Mouse (Mus musculus): ENCODE data around the gene Fzd7. TPM values are rescaled to one million over a fixed set of nuclear protein-coding genes. Genes with fewer than 3 reads are reported as not detected.

Gene Fzd7
- polyA plus RNA-seq, 1 experiment from 2014 or later, result 1.1 TPM

GRCm38 (mm10) chr1:59484791-59485785 is 2.9 kb downstream of the Fzd7 start:
- ATAC-seq (ENCODE audit: insufficient read depth), result no peak
- Histone ChIP-seq H3K9me3 (replicated peaks) (no peaks in the 10 kb centered on the region), H3K4me2 (peak overlapping the region; percentile 90), H3K9ac (0 out of 2 replicates have a peak overlapping the region, but pooled peaks have one; percentile 18), H3K4me3 (replicated peaks) (peak overlapping the region; percentile 67), H3K27ac (replicated peaks) (no peak overlapping the region), H3K4me1 (replicated peaks) (peaks cover 69% of the 10 kb centered on the region), H3K36me3 (replicated peaks) (no peaks in the 10 kb centered on the region; the same call in 1 of the 2 replicates), H3K27me3 (peaks cover 26% of the 10 kb centered on the region)
- WGBS (ENCODE audit: insufficient replicate concordance), result 47% methylated on average over 16 of the region's 16 CpGs

GRCm38 (mm10) chr1:59485803-59486202 is 3.6 kb downstream of the Fzd7 start:
- no peak overlapping the region for H3K9ac ChIP-seq
- ATAC-seq (ENCODE audit: insufficient read depth), result no peak
- H3K4me3 ChIP-seq (replicated peaks), result peak overlapping the region; percentile 67
- H3K4me2 ChIP-seq, result peak overlapping the region; percentile 90
- H3K27me3 ChIP-seq, result peaks cover 26% of the 10 kb centered on the region
- 0 out of 2 replicates have a peak overlapping the region, but pooled peaks have one; percentile 10 for H3K27ac ChIP-seq (replicated peaks)
- H3K4me1 ChIP-seq (replicated peaks), result peaks cover 70% of the 10 kb centered on the region
- no peaks in the 10 kb centered on the region; the same call in 1 of the 2 replicates for H3K36me3 ChIP-seq (replicated peaks)
- H3K9me3 ChIP-seq (replicated peaks), result no peaks in the 10 kb centered on the region
- WGBS (ENCODE audit: insufficient replicate concordance), result 66% methylated on average over 4 of the region's 4 CpGs

GRCm38 (mm10) chr1:59487651-59488051 is 5.4 kb downstream of the Fzd7 start:
- H3K4me2 ChIP-seq, result peak overlapping the region; percentile 54
- no peak for ATAC-seq (ENCODE audit: insufficient read depth)
- no peaks in the 10 kb centered on the region for H3K9me3 ChIP-seq (replicated peaks)
- 0 out of 2 replicates have a peak overlapping the region, but pooled peaks have one; percentile 19 for H3K4me3 ChIP-seq (replicated peaks)
- H3K9ac ChIP-seq, result peak overlapping the region; percentile 23; the same call in 1 of the 2 replicates
- 12% methylated on average over 10 of the region's 10 CpGs for WGBS (ENCODE audit: insufficient replicate concordance)
- H3K27me3 ChIP-seq, result peaks cover 19% of the 10 kb centered on the region
- peak overlapping the region; percentile 65 for H3K27ac ChIP-seq (replicated peaks)
- no peaks in the 10 kb centered on the region; the same call in 1 of the 2 replicates for H3K36me3 ChIP-seq (replicated peaks)
- H3K4me1 ChIP-seq (replicated peaks), result peaks cover 74% of the 10 kb centered on the region

- Histone ChIP-seq H3K9ac (no peak overlapping the region), H3K4me3 (replicated peaks) (no peak overlapping the region), H3K27me3 (peaks cover 11% of the 10 kb centered on the region), H3K27ac (replicated peaks) (no peak overlapping the region), H3K4me2 (no peak overlapping the region), H3K36me3 (replicated peaks) (no peaks in the 10 kb centered on the region; the same call in 1 of the 2 replicates), H3K9me3 (replicated peaks) (no peaks in the 10 kb centered on the region), H3K4me1 (replicated peaks) (peaks cover 72% of the 10 kb centered on the region)
- no peak for ATAC-seq (ENCODE audit: insufficient read depth)
- WGBS (ENCODE audit: insufficient replicate concordance), result 69% methylated on average over 4 of the region's 4 CpGs
Measured at GRCm38 (mm10) chr1:59488481-59488880, 6.3 kb downstream of the Fzd7 start.

- Histone ChIP-seq H3K4me1 (replicated peaks) (peaks cover 67% of the 10 kb centered on the region), H3K27me3 (peaks cover 6% of the 10 kb centered on the region), H3K9me3 (replicated peaks) (no peaks in the 10 kb centered on the region), H3K4me3 (replicated peaks) (no peak overlapping the region), H3K4me2 (no peak overlapping the region), H3K9ac (no peak overlapping the region), H3K36me3 (replicated peaks) (no peaks in the 10 kb centered on the region; the same call in 1 of the 2 replicates), H3K27ac (replicated peaks) (no peak overlapping the region)
- WGBS (ENCODE audit: insufficient replicate concordance), result 60% methylated on average over 4 of the region's 4 CpGs
- no peak for ATAC-seq (ENCODE audit: insufficient read depth)
Measured at GRCm38 (mm10) chr1:59488991-59489390, 6.8 kb downstream of the Fzd7 start.

- 66% methylated on average over 9 of the region's 9 CpGs for WGBS (ENCODE audit: insufficient replicate concordance)
- Histone ChIP-seq H3K9me3 (replicated peaks) (no peaks in the 10 kb centered on the region), H3K4me1 (replicated peaks) (peaks cover 58% of the 10 kb centered on the region), H3K27me3 (no peaks in the 10 kb centered on the region), H3K36me3 (replicated peaks) (no peaks in the 10 kb centered on the region), H3K9ac (no peak overlapping the region), H3K4me2 (peak overlapping the region; percentile 0; the same call in 1 of the 2 replicates), H3K27ac (replicated peaks) (peak overlapping the region; percentile 15; the same call in 1 of the 2 replicates), H3K4me3 (replicated peaks) (no peak overlapping the region)
- no peak for ATAC-seq (ENCODE audit: insufficient read depth)
Measured at GRCm38 (mm10) chr1:59491517-59491916, 9.3 kb downstream of the Fzd7 start.

- Histone ChIP-seq H3K9me3 (replicated peaks) (no peaks in the 10 kb centered on the region), H3K9ac (no peak overlapping the region), H3K4me3 (replicated peaks) (no peak overlapping the region), H3K27me3 (no peaks in the 10 kb centered on the region), H3K36me3 (replicated peaks) (no peaks in the 10 kb centered on the region), H3K27ac (replicated peaks) (peak overlapping the region; percentile 35), H3K4me2 (peak overlapping the region; percentile 0; the same call in 1 of the 2 replicates), H3K4me1 (replicated peaks) (peaks cover 52% of the 10 kb centered on the region)
- ATAC-seq (ENCODE audit: insufficient read depth), result peak; percentile 74
- WGBS (ENCODE audit: insufficient replicate concordance), result 27% methylated on average over 4 of the region's 4 CpGs
Measured at GRCm38 (mm10) chr1:59492432-59492831, 10.2 kb downstream of the Fzd7 start.

- Histone ChIP-seq H3K9ac (no peak overlapping the region), H3K4me2 (no peak overlapping the region), H3K27me3 (no peaks in the 10 kb centered on the region), H3K9me3 (replicated peaks) (no peaks in the 10 kb centered on the region), H3K4me3 (replicated peaks) (no peak overlapping the region), H3K27ac (replicated peaks) (no peak overlapping the region), H3K4me1 (replicated peaks) (peaks cover 44% of the 10 kb centered on the region), H3K36me3 (replicated peaks) (no peaks in the 10 kb centered on the region)
- 76% methylated on average over 5 of the region's 5 CpGs for WGBS (ENCODE audit: insufficient replicate concordance)
- ATAC-seq (ENCODE audit: insufficient read depth), result no peak
Measured at GRCm38 (mm10) chr1:59495970-59496369, 13.7 kb downstream of the Fzd7 start.

GRCm38 (mm10) chr1:59497741-59498613 is 15.8 kb downstream of the Fzd7 start:
- Histone ChIP-seq H3K9me3 (replicated peaks) (no peaks in the 10 kb centered on the region), H3K4me1 (replicated peaks) (peaks cover 24% of the 10 kb centered on the region), H3K27me3 (no peaks in the 10 kb centered on the region), H3K9ac (no peak overlapping the region), H3K27ac (replicated peaks) (peak overlapping the region; percentile 72), H3K4me2 (0 out of 2 replicates have a peak overlapping the region, but pooled peaks have one; percentile 4), H3K36me3 (replicated peaks) (no peaks in the 10 kb centered on the region), H3K4me3 (replicated peaks) (no peak overlapping the region)
- WGBS (ENCODE audit: insufficient replicate concordance), result 29% methylated on average over 6 of the region's 6 CpGs
- peak; percentile 63; the same call in 1 of the 2 replicates for ATAC-seq (ENCODE audit: insufficient read depth)

- H3K27me3 ChIP-seq, result no peaks in the 10 kb centered on the region
- no peaks in the 10 kb centered on the region for H3K36me3 ChIP-seq (replicated peaks)
- H3K9ac ChIP-seq, result no peak overlapping the region
- H3K9me3 ChIP-seq (replicated peaks), result no peaks in the 10 kb centered on the region
- WGBS (ENCODE audit: insufficient replicate concordance), result 46% methylated on average over 3 of the region's 3 CpGs
- peaks cover 30% of the 10 kb centered on the region for H3K4me1 ChIP-seq (replicated peaks)
- peak overlapping the region; percentile 72 for H3K27ac ChIP-seq (replicated peaks)
- no peak overlapping the region for H3K4me2 ChIP-seq
- no peak for ATAC-seq (ENCODE audit: insufficient read depth)
- H3K4me3 ChIP-seq (replicated peaks), result no peak overlapping the region
Measured at GRCm38 (mm10) chr1:59499327-59499726, 17.1 kb downstream of the Fzd7 start.

Data from liver, embryonic 15.5 days (tissue).